Mouse (Mus musculus) C2C12 (cell line): ENCODE data around the gene Lrrc23. TPM values are rescaled to one million over a fixed set of nuclear protein-coding genes. Genes with fewer than 3 reads are reported as not detected.

ENCODE experiments used
- H3K27me3 ChIP-seq: one replicate; pipeline ENCODE4 v1.6.1; 2011; ENCODE audit not compliant: control insufficient read depth, insufficient read depth, insufficient read length
- H3K36me3 ChIP-seq: one replicate; pipeline ENCODE4 v1.6.1; 2011; ENCODE audit not compliant: control insufficient read depth, insufficient read depth
- H3K4me3 ChIP-seq: one replicate; pipeline ENCODE4 v1.5.1; 2011; ENCODE audit warnings: mild to moderate bottlenecking, control low read depth; ENCODE audit not compliant: poor library complexity, insufficient read depth, severe bottlenecking
- H3K79me2 ChIP-seq: one replicate; pipeline ENCODE4 v1.6.1; 2011; ENCODE audit not compliant: control insufficient read depth, insufficient read depth
- H3K79me3 ChIP-seq: one replicate; pipeline ENCODE4 v1.6.1; 2011; ENCODE audit warnings: low read depth, control low read depth
- H3ac ChIP-seq: one replicate; pipeline ENCODE3; 2011; ENCODE audit warnings: low read depth; ENCODE audit not compliant: control insufficient read depth, insufficient read length
- CEBPB ChIP-seq: IDR thresholded peaks from one replicate; pipeline ENCODE4 v1.6.1; 2011; ENCODE audit warnings: low read depth, mild to moderate bottlenecking, control low read depth, moderate library complexity
- CTCF ChIP-seq: IDR thresholded peaks from one replicate; pipeline ENCODE4 v1.5.1; 2011; ENCODE audit not compliant: control insufficient read depth, insufficient read depth, insufficient read length
- FOSL1 ChIP-seq: IDR thresholded peaks from one replicate; pipeline ENCODE4 v1.8.0; 2011; ENCODE audit warnings: mild to moderate bottlenecking, low read length; ENCODE audit not compliant: poor library complexity, insufficient read depth, severe bottlenecking
- MAX ChIP-seq: IDR thresholded peaks from one replicate; pipeline ENCODE4 v1.6.1; 2011; ENCODE audit warnings: mild to moderate bottlenecking, control low read depth
- MYOD1 ChIP-seq: IDR thresholded peaks from one replicate; pipeline ENCODE4 v1.6.1; 2011; ENCODE audit warnings: low read depth; ENCODE audit not compliant: control insufficient read depth, insufficient read length
- MYOG ChIP-seq: IDR thresholded peaks from one replicate; pipeline ENCODE4 v1.6.1; 2011; ENCODE audit not compliant: control insufficient read depth, insufficient read length; ENCODE audit errors: extremely low read depth
- USF1 ChIP-seq: IDR thresholded peaks from one replicate; pipeline ENCODE4 v1.6.1; 2011; ENCODE audit warnings: low read depth, mild to moderate bottlenecking, control low read depth, moderate library complexity
- polyA plus RNA-seq: library from polyadenylated mRNA; unstranded; fragments of >200 nt; fragmentation: generic; extraction: Trizol; gene quantifications from one replicate; pipeline ENCODE4 v1.2.1, GENCODE M21; 2012; ENCODE audit warnings: missing spikeins

Lrrc23 gene
- polyA plus RNA-seq, 1 experiment = 0.13 TPM

DNA sequence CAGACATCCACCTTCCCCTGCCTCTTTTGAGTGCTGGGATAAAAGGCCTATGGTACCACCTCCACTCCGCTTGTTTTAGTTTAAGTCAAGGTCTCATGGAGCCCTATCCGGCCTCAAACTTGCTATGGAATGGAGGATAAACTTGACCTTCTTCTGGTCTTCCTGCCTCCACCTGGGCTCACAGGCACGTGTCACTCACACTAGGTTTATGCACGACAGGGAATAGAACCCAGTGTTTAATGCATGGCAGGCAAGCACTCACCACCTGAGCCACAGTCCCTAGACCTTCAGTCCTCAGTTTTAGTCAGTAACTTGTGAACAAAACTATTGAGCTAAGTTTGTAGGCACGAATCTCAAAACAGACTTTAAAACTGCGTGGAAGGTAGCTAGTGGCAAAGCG, 48.5 kb downstream of the Lrrc23 start:
- TF ChIP-seq MAX (no peak), MYOD1 (no peak), FOSL1 (no peak), CEBPB (no peak), MYOG (no peak), CTCF (no peak), USF1 (no peak)
- no peaks in the 10 kb centered on the region for H3K27me3 ChIP-seq
- H3ac ChIP-seq = no peak overlapping the region
- H3K4me3 ChIP-seq = no peak overlapping the region
- no peaks in the 10 kb centered on the region for H3K79me3 ChIP-seq
- H3K36me3 ChIP-seq = no peaks in the 10 kb centered on the region
- H3K79me2 ChIP-seq = no peaks in the 10 kb centered on the region

DNA sequence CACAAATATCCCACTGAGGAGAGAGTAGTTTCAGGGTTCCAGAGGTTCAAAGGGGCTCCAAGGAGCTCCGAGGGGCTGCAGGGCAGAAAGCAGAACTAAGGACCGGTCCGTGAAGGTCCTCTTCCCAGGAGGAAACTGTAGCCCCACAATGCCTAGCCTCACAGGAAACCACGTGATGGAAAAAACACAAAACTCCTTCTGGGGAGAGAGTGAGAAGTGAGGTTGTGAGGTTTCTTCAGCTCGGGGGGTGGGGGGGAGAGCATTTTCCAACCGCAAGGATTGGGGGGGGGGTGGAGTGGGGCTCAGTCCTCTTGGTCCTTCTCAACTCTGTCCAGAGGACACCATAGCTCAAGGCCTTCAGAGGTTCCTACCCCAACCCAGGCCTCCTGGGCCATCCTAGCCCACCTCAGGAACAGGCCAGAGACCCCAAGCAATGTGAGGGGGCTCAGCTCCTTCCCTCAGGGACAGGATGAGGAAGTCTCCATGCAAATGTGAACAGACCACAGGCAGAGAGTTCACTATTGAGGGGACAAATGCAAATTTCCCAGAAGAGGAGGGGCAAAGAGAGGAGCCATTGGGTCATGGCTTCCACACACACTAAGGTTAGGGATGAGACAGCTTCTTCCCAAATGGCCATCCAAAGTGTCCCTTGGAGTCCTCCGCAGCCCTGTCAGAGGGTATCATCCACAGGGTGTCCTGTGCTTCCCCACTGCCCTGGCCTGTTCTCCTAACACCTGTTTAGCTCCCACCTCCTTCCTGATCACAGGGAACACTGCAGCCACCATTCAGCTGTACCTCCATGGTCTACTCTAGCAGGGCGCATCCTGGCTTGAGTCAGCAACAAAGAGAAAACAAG, 49.4 kb downstream of the Lrrc23 start:
- Histone ChIP-seq H3ac (no peak overlapping the region), H3K79me3 (no peaks in the 10 kb centered on the region), H3K4me3 (no peak overlapping the region), H3K79me2 (no peaks in the 10 kb centered on the region), H3K36me3 (no peaks in the 10 kb centered on the region), H3K27me3 (no peaks in the 10 kb centered on the region)
- TF ChIP-seq CTCF = no peak
- no peak for TF ChIP-seq MYOD1
- no peak for TF ChIP-seq USF1
- TF ChIP-seq FOSL1 = no peak
- TF ChIP-seq MAX = no peak
- TF ChIP-seq CEBPB = no peak
- TF ChIP-seq MYOG = no peak

DNA sequence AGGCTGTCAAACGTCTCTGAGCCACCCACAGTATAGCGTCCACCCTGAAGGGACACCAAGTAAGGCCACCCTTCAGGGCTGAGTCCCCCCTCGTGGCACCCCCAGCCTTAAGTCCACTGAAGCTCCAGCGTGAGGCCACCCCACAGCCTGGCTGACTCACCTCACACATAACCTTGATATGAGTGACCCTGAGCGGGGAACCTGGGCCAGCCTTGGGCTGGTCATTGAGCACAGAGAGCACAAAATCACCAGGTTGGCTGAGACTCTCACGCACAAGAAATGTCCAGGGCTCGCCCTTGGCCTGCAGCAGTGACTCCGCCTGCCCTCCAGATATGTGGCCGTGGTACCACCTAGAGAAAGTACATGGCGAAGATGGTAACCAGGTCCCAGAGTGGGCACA, 50.9 kb downstream of the Lrrc23 start:
- Histone ChIP-seq H3K79me2 (no peaks in the 10 kb centered on the region), H3K4me3 (no peak overlapping the region), H3K36me3 (no peaks in the 10 kb centered on the region), H3K27me3 (no peaks in the 10 kb centered on the region), H3ac (no peak overlapping the region), H3K79me3 (no peaks in the 10 kb centered on the region)
- TF ChIP-seq MYOD1 = no peak
- no peak for TF ChIP-seq MYOG
- no peak for TF ChIP-seq CTCF
- no peak for TF ChIP-seq MAX
- no peak for TF ChIP-seq FOSL1
- TF ChIP-seq USF1 = no peak
- no peak for TF ChIP-seq CEBPB

DNA sequence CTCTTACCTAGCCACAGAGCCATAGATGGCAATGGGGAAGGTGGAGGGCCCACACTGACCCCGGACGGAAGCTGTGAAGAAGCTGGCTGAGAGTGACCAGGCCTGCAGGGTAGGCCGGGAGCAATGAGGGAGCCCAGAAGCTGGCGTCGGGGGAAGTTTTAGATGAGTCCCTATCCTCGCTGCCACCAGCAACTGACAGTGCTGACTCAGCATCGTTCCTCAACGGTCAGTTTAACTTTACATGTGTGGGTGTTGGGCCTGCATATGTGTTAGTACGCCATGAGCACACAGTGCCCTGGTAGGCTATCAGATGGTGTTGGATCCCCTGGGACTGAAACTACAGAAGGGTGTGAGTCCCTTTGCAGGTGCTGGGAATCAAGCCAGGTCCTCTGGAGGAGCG, 55.1 kb downstream of the Lrrc23 start:
- H3K36me3 ChIP-seq = no peaks in the 10 kb centered on the region
- H3K79me3 ChIP-seq = no peaks in the 10 kb centered on the region
- H3K27me3 ChIP-seq = no peaks in the 10 kb centered on the region
- H3K4me3 ChIP-seq = no peak overlapping the region
- no peaks in the 10 kb centered on the region for H3K79me2 ChIP-seq
- TF ChIP-seq FOSL1 (no peak), USF1 (no peak), CTCF (no peak), MAX (no peak), CEBPB (no peak), MYOG (no peak), MYOD1 (no peak)
- no peak overlapping the region for H3ac ChIP-seq

DNA sequence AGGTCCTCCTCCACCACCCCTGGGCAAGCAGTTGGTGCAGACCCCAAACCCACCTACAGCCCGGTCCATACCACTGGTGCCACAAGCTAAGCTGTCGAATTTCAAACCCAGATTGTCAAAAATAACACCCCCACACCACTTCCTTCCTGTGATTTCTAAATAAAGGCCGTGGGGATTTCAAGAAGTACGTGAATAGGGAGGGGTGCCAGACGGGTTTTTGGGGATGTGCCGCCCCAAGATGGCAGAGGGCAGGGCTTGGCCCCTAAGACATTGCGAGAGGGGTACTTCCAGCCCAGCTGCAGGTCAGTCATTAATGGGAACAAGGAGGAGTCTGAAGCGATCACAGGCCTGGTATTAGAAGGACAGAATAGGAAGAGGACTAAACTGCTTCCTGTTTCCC, 56.0 kb downstream of the Lrrc23 start:
- H3K27me3 ChIP-seq = no peaks in the 10 kb centered on the region
- H3ac ChIP-seq = no peak overlapping the region
- H3K79me3 ChIP-seq = no peaks in the 10 kb centered on the region
- TF ChIP-seq MYOG (no peak), USF1 (no peak), CEBPB (no peak), CTCF (no peak), MYOD1 (no peak), FOSL1 (no peak), MAX (no peak)
- no peaks in the 10 kb centered on the region for H3K36me3 ChIP-seq
- no peak overlapping the region for H3K4me3 ChIP-seq
- no peaks in the 10 kb centered on the region for H3K79me2 ChIP-seq
